Mouse (Mus musculus) frontal cortex, postnatal 25 days (tissue): ENCODE data around the gene Cd247.

Source experiments
- DNase-seq, 2 experiments: peaks; one replicate each; pipeline ENCODE4 v3.0.0; 2022; ENCODE audit warnings: low spot score in 2 of 2

Gene Cd247

GRCm38 (mm10) chr1:165818145-165818860 is 29.8 kb downstream of the Cd247 start:
- DNase-seq, result no peak

DNA sequence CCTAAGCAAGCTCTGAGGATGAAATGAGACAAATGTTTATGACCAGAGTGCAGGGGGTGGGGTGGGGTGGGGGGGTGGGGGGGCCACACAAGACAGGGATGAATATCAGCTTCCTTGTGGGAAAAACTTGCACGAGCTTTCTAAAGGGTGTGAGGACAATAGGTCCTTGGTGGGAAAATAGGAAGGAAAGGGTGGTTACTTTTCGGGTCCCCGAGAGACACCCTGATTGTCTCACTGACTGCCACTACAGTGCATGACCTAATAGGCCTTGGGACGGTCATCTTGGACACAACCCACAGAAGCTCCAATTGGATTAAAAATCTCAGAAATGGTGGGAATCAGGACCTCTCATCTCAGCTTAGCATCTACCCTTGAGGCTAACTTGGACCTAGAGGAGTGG is 30.7 kb downstream of the Cd247 start:
- no peak for DNase-seq

DNA sequence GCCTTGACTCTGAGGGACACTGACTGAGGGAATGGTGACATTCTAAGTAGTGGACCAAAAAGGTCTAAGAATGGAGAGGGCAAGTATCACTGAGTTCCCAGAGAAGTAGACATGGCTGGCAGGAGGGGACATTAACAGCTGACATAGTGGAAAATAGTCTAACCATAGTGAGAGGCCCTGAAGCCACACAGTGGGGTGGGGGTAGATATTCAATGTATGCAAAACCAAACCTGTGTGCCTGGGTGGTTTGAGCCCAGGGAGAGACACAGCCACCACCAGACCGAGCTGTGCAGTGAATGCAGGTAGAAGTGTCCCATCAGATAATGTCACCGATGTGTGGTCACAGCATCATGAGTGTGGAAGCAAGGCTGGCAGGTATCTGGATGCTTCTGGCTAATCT is 33.5 kb downstream of the Cd247 start:
- no peak for DNase-seq

- DNase-seq, result no peak
These were observed 39.7 kb downstream of the Cd247 start for GRCm38 (mm10) chr1:165828173-165828572.

GRCm38 (mm10) chr1:165828615-165829014 is 40.1 kb downstream of the Cd247 start:
- no peak for DNase-seq

DNA sequence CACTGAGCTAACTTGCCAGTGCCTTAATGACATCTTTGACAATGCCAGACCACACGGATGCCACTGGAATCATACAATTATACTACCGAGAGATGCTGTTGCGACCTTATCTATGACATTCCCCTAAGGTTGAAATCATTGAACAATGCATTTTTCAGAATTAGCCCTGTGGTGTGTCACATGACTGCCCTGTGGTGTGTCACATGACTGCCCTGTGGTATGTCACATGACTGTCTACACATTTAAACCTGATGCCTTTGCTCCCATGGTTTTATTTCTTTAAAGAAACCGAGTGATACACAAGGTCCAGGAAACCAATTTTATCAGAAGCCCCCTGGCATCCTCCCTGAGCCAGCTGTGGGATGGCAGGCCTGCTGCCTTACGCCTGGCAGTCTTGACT is 41.4 kb downstream of the Cd247 start:
- no peak for DNase-seq

DNA sequence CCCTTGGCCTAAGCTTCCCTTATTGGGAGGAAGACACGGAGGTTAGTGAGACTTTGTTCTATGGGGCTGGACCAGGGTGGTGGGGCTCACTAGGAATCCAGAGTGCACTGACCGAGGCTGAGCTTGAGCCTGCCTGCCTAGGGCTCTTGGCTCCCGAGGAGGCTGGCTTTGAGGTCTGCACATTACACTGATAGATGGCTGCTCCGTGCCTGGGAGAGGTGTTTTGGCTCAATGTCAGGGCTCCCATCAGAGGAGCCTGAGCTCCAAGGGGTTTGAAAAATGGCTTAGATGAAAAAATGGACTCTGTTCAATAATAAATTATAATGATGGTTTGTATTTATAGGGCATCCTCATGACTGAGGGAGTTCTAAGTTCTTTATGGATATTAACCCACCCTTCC is 44.8 kb downstream of the Cd247 start:
- no peak for DNase-seq

DNA sequence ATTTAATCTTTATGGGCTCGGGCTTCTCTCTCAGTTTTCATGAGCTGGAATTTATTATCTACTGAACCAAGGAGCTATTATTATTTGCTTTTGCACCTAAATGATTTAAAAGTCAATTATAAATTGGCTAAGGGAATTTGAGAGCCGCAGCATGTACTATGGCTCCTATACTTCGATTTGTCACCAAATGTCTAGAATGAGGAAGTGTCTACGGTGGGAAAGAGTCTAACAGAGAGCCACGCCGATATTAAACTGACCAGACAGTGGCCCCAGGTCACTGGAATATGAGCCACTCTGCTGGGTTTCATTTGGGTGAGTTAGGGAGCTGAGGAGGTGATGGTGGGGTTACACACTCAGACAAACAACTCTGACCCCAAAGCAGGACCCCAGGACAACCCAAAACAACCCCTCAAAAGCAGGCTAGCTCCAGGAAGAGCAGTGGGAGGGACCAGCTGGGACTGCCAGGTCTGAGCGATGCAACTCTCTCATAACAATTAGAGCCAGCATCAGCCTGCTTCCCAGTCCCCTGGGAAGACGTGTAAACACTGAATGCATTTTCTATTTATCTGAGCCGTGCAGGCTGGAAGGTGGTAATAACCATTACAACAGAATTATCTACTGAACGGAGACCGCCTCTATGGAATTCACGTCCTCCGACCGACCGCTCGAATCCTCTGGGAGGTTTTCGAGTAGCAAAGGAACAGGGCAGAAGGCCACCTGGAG is 45.6 kb downstream of the Cd247 start:
- no peak for DNase-seq

DNA sequence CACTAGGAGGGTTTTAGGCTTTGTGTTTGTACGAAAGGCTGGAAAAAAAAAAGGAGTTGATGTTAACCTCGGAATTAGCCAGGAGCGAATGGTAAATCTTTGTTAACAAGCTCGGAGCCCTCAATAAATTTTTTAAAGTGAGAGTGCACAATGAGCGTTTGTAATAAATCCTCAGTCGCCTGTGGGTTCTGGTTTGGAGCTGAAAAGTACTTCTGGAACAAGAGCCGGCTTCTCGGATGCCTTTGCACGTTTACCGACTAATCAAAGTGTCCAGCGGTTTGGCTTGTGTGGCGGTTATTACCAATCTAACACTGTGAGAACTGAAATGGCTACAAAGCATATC is 46.1 kb downstream of the Cd247 start:
- no peak for DNase-seq

- no peak for DNase-seq
These were observed 48.0 kb downstream of the Cd247 start for GRCm38 (mm10) chr1:165836461-165836860.

- no peak for DNase-seq
These were observed 49.1 kb downstream of the Cd247 start for GRCm38 (mm10) chr1:165837546-165837945.

DNA sequence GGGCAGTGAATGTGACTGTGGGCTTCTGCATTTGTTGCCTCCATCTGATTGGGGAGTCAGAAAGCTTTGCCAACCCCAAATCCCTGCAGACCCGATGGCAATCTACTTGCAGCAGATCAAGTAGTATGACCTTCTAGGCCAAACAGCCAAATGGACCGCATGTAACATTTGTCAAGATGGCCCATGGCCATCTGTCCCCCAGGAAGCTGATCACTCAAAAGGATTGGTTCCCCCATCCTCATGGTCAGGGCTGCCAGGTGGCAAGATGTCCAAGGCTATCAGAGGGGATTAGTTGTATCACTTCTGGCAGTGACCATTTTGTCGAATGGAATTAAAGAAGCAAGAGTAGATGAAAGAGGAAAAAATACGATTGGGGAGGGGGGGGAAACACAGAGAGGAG is 50.7 kb downstream of the Cd247 start:
- no peak for DNase-seq

- DNase-seq, result no peak
These were observed 52.2 kb downstream of the Cd247 start for GRCm38 (mm10) chr1:165840548-165841230.

- no peak for DNase-seq
These were observed 53.7 kb downstream of the Cd247 start for GRCm38 (mm10) chr1:165842170-165842569.

- DNase-seq, result no peak
These were observed 55.1 kb downstream of the Cd247 start for GRCm38 (mm10) chr1:165843586-165843985.

GRCm38 (mm10) chr1:165844466-165844951 is 56.0 kb downstream of the Cd247 start:
- no peak for DNase-seq

DNA sequence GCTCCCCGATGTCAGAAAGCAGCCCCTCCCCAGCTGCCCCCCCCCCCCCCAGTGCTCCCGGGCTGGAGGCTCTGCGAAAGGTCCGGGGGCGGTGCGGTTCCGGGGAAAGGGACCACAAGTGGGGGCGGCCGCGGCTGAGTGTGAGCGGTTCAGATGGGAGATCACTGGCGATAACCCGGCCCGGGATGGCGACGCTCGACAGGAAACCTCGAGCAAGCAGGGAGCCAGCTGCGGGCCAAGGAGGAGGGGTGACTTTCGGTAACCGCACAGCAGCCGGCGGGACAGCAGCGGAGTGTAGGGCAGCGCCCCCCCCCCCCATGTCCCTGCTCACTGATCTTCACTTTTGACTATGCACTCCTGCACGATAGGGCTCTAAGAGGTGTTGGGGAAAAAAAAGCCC is 56.5 kb downstream of the Cd247 start:
- no peak for DNase-seq

- no peak for DNase-seq
These were observed 56.9 kb downstream of the Cd247 start for GRCm38 (mm10) chr1:165845366-165845765.

DNA sequence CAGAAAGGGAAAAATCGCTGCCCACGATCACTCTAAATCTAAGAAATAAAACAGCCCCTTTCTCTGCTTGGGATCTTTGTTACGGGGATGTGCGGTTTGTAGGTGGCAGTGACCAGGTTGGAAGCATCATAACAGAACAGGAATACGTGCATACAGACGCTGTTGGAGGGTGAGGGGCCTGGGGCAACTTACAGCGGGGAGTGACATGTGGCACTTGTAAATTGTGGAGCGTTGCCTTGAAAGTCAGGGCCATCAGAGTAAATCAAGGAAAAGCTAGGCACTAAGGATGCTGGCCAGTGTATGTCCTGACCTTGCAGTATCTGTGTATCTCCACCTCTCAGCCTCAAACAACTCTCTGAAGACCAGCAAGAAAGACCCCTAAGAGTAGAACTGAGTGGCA is 59.9 kb downstream of the Cd247 start:
- DNase-seq, result no peak

DNA sequence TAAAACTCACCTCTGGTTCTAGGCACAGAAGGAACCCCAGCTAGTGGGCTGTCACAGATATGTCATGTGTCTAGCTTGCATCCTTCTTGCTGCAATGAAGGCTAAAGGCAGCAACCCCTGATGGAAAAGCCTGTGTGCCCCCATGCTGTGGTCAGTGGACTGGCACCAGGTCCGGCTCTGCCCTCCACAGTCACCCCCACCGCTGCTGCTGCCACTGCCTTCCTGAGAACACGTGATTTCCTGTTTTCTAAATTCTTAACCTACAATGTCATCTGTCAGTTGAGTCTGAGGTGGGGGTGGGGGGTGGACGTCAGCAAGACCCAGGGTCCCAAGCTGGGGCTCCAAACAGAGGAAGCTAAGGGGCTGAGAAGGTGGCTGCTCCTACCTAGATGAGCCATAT is 60.4 kb downstream of the Cd247 start:
- no peak for DNase-seq

GRCm38 (mm10) chr1:165849458-165850445 is 61.3 kb downstream of the Cd247 start:
- DNase-seq, result no peak

- DNase-seq, result no peak
These were observed 63.6 kb downstream of the Cd247 start for GRCm38 (mm10) chr1:165852131-165852530.
